Mouse (Mus musculus): ENCODE measurements at regions not wholly inside any gene's neighbourhood (a gene's known extent, or its start where the extent isn't known, plus 50 kb on each side); places are given as distances from the start of the nearest gene placed in this dataset.

DNA sequence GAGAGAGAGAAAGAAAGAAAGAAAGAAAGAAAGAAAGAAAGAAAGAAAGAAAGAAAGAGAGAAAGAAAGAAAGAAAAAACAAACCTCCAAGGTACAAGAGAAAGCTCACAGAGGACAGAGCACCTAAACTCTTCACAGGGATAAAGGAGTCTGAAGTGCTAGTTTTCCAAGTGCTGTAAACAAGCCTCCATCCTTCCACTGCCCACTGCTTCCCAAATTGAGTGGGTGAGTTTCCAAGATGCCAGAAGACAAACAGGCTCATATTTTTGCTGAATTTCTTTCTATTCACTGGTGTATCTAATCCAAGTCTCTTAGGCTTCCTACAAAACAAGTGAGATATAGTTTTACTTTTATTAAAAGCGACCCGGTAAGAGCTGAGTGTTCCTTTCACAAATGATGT, 218.2 kb downstream of the Lmo4 start:
- Histone ChIP-seq H3K36me3 (ENCODE audit: control insufficient read depth, insufficient read depth, low read length) (no peaks in the 10 kb centered on the region), H3K4me1 (ENCODE audit: control insufficient read depth, insufficient read depth, low read length) (no peaks in the 10 kb centered on the region), H3K27ac (replicated peaks; ENCODE audit: insufficient read depth, low read depth, low read length) (no peak overlapping the region), H3K27me3 (ENCODE audit: control insufficient read depth, insufficient read depth, low read length) (no peaks in the 10 kb centered on the region), H3K9ac (ENCODE audit: low read depth, low read length) (no peak overlapping the region), H3K79me2 (ENCODE audit: control insufficient read depth, insufficient read depth, low read length) (no peaks in the 10 kb centered on the region), H3K4me3 (ENCODE audit: insufficient read depth, low read depth, low read length) (no peak overlapping the region)
- TF ChIP-seq CTCF (IDR thresholded peaks at IDR 0.05; ENCODE audit: low read depth, low read length) (no peak), POLR2A (IDR thresholded peaks at IDR 0.05; ENCODE audit: extremely low read depth, insufficient read depth, low read length) (no peak)
- 99% methylated on average over 2 of the region's 2 CpGs for WGBS
- DNase-seq (ENCODE audit: extremely low read depth, low read depth, low spot score), result no peak

DNA sequence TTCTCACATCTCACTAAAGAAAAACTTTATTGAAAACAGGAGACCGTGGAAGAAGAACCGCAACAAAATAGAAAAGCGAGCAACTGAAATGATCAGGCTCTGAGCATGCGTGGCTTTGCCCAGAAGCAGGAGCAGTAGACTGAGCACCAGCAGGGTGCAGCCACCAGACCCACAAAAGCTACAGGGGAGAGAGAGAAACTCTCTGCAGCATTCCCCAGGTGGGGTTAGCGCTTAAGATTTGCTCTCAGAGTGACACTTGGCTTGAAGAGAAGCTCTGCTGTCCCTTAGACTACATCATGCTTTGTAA, 218.9 kb downstream of the Lmo4 start:
- TF ChIP-seq POLR2A (IDR thresholded peaks at IDR 0.05; ENCODE audit: extremely low read depth, insufficient read depth, low read length) (no peak), CTCF (IDR thresholded peaks at IDR 0.05; ENCODE audit: low read depth, low read length) (no peak)
- Histone ChIP-seq H3K4me1 (ENCODE audit: control insufficient read depth, insufficient read depth, low read length) (no peaks in the 10 kb centered on the region), H3K27me3 (ENCODE audit: control insufficient read depth, insufficient read depth, low read length) (no peaks in the 10 kb centered on the region), H3K27ac (replicated peaks; ENCODE audit: insufficient read depth, low read depth, low read length) (no peak overlapping the region), H3K9ac (ENCODE audit: low read depth, low read length) (no peak overlapping the region), H3K4me3 (ENCODE audit: insufficient read depth, low read depth, low read length) (no peak overlapping the region), H3K36me3 (ENCODE audit: control insufficient read depth, insufficient read depth, low read length) (no peaks in the 10 kb centered on the region), H3K79me2 (ENCODE audit: control insufficient read depth, insufficient read depth, low read length) (no peaks in the 10 kb centered on the region)
- no peak for DNase-seq (ENCODE audit: extremely low read depth, low read depth, low spot score)
- WGBS, result 87% methylated on average over 5 of the region's 5 CpGs

DNA sequence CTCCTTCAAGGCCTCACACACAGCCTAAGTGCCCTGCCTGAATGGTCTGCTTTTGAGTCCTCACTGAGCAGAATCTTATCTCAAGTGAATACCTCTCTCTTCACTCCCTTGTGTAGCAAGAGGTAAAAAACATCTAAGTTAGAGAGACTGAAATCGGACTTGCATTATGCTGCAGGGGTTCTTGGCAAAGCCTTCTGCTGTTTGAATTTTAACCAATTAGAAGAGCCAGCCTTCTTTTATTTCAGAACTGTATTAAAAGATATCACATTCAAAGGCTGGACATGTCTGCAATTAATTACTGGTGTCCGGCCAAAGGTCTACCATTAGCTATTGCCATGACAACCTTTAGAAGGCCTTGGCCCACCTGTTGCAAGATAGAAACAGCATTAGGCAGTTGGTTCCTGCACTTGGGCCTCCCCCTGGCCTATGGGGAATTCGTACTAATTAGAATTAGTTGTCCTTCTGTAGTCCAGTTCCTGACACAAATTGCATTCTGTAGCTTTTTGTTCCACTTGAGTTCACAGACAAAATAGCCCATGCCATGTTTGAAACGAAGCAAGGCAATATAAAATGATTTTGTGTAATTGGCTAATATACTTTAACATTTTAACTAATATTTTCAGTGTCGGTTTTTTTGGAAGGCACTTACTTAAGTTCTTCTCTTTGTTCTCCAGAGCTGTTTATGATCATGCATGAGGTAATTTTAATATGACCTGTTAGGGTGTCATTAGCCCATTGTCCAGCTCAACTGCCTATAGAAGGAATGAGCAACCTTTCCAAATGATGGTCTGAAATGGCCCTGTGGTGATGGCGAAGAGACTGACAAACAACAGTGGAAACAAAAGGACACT, 219.4 kb downstream of the Lmo4 start:
- no peak for DNase-seq (ENCODE audit: extremely low read depth, low read depth, low spot score)
- no peaks in the 10 kb centered on the region for H3K4me1 ChIP-seq (ENCODE audit: control insufficient read depth, insufficient read depth, low read length)
- no peak overlapping the region for H3K4me3 ChIP-seq (ENCODE audit: insufficient read depth, low read depth, low read length)
- no peak overlapping the region for H3K27ac ChIP-seq (replicated peaks; ENCODE audit: insufficient read depth, low read depth, low read length)
- H3K9ac ChIP-seq (ENCODE audit: low read depth, low read length), result no peak overlapping the region
- 85% methylated on average over 6 of the region's 6 CpGs for WGBS
- no peaks in the 10 kb centered on the region for H3K79me2 ChIP-seq (ENCODE audit: control insufficient read depth, insufficient read depth, low read length)
- H3K27me3 ChIP-seq (ENCODE audit: control insufficient read depth, insufficient read depth, low read length), result no peaks in the 10 kb centered on the region
- TF ChIP-seq POLR2A (IDR thresholded peaks at IDR 0.05; ENCODE audit: extremely low read depth, insufficient read depth, low read length) (no peak), CTCF (IDR thresholded peaks at IDR 0.05; ENCODE audit: low read depth, low read length) (no peak)
- no peaks in the 10 kb centered on the region for H3K36me3 ChIP-seq (ENCODE audit: control insufficient read depth, insufficient read depth, low read length)

DNA sequence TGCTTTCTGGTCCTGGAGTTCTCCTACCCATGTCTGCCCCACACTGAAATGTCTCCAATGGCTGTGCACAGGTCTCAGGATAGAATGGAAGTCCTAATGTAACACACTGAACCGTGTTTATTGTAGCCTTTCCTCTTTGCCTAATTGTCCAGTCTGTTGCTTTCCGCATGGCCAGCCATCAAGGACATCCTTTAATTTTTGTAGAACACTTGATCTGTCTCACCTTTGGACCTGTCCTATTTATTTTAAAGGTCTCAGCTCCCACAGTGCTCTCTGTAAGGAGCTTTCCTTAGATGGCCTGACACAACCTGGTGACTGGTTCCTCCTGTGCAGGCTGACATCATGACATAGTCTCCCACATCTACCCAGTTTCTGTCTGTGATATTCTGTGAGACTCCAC, 226.3 kb downstream of the Lmo4 start:
- H3K4me1 ChIP-seq (ENCODE audit: control insufficient read depth, insufficient read depth, low read length), result no peaks in the 10 kb centered on the region
- H3K4me3 ChIP-seq (ENCODE audit: insufficient read depth, low read depth, low read length), result no peak overlapping the region
- DNase-seq (ENCODE audit: extremely low read depth, low read depth, low spot score), result no peak
- no peaks in the 10 kb centered on the region for H3K79me2 ChIP-seq (ENCODE audit: control insufficient read depth, insufficient read depth, low read length)
- TF ChIP-seq POLR2A (IDR thresholded peaks at IDR 0.05; ENCODE audit: extremely low read depth, insufficient read depth, low read length), result no peak
- TF ChIP-seq CTCF (IDR thresholded peaks at IDR 0.05; ENCODE audit: low read depth, low read length), result no peak
- no peak overlapping the region for H3K27ac ChIP-seq (replicated peaks; ENCODE audit: insufficient read depth, low read depth, low read length)
- WGBS, result 79% methylated on average over 2 of the region's 2 CpGs
- H3K27me3 ChIP-seq (ENCODE audit: control insufficient read depth, insufficient read depth, low read length), result no peaks in the 10 kb centered on the region
- H3K36me3 ChIP-seq (ENCODE audit: control insufficient read depth, insufficient read depth, low read length), result no peaks in the 10 kb centered on the region
- H3K9ac ChIP-seq (ENCODE audit: low read depth, low read length), result no peak overlapping the region

DNA sequence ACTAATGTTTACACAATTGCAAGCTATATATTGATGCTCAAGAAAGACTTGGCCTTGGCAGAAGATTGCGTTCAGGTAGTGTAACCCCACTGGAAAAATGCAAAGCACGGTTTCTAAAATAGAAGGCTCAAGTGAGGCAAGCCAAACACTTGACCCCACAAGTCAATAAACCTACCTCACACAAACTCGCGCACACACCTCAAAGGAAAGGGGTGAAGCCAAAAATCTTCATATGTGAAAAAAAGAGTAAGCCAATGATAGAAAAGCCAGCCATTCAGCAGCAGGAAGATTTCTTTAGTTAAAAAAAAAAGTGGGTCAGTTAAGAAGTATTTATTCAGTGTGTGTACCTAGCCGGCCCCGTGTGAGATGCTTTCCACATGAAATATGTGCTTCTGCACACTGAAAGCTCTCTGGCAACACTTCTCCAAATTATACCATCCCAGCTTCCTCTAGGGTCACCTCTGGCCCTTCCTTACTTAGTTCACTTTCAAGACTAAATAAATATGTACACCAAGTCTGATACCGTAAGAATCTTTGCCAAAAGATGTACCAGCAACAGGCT, 227.1 kb downstream of the Lmo4 start:
- Histone ChIP-seq H3K4me3 (ENCODE audit: insufficient read depth, low read depth, low read length) (no peak overlapping the region), H3K27ac (replicated peaks; ENCODE audit: insufficient read depth, low read depth, low read length) (no peak overlapping the region)

DNA sequence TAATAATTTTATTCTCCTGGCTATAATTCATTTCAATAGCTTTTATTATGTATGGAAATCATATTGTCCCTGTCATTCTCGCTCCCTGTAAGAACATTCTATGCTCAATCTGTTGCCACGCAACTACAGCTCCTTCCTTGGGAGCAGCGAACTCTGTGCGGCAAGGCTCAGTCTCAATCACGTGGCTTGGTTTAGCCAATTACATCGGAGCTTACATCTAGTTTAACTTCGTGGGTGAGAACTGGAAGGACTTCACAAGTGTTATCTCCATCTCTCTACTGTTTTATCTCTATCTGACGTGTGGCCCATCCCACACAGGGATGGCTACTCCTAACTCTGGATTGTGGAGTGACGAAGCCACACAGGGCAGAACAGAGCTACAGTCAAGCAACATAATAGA, 231.4 kb downstream of the Lmo4 start:
- WGBS, result 78% methylated on average over 9 of the region's 9 CpGs
- H3K27me3 ChIP-seq (ENCODE audit: control insufficient read depth, insufficient read depth, low read length), result no peaks in the 10 kb centered on the region
- no peak for TF ChIP-seq POLR2A (IDR thresholded peaks at IDR 0.05; ENCODE audit: extremely low read depth, insufficient read depth, low read length)
- no peak for TF ChIP-seq CTCF (IDR thresholded peaks at IDR 0.05; ENCODE audit: low read depth, low read length)

More for the DNA sequence above, 227.1 kb downstream of the Lmo4 start:
- H3K79me2 ChIP-seq (ENCODE audit: control insufficient read depth, insufficient read depth, low read length), result no peaks in the 10 kb centered on the region
- H3K4me1 ChIP-seq (ENCODE audit: control insufficient read depth, insufficient read depth, low read length), result no peaks in the 10 kb centered on the region
- H3K36me3 ChIP-seq (ENCODE audit: control insufficient read depth, insufficient read depth, low read length), result no peaks in the 10 kb centered on the region
- no peak for DNase-seq (ENCODE audit: extremely low read depth, low read depth, low spot score)
- no peak for TF ChIP-seq POLR2A (IDR thresholded peaks at IDR 0.05; ENCODE audit: extremely low read depth, insufficient read depth, low read length)
- TF ChIP-seq CTCF (IDR thresholded peaks at IDR 0.05; ENCODE audit: low read depth, low read length), result no peak
- H3K9ac ChIP-seq (ENCODE audit: low read depth, low read length), result no peak overlapping the region
- H3K27me3 ChIP-seq (ENCODE audit: control insufficient read depth, insufficient read depth, low read length), result no peaks in the 10 kb centered on the region
- WGBS, result 73% methylated on average over 7 of the region's 7 CpGs

More for the DNA sequence above, 231.4 kb downstream of the Lmo4 start:
- no peak overlapping the region for H3K9ac ChIP-seq (ENCODE audit: low read depth, low read length)
- no peaks in the 10 kb centered on the region for H3K4me1 ChIP-seq (ENCODE audit: control insufficient read depth, insufficient read depth, low read length)
- H3K27ac ChIP-seq (replicated peaks; ENCODE audit: insufficient read depth, low read depth, low read length), result no peak overlapping the region
- no peak overlapping the region for H3K4me3 ChIP-seq (ENCODE audit: insufficient read depth, low read depth, low read length)
- H3K36me3 ChIP-seq (ENCODE audit: control insufficient read depth, insufficient read depth, low read length), result no peaks in the 10 kb centered on the region
- no peaks in the 10 kb centered on the region for H3K79me2 ChIP-seq (ENCODE audit: control insufficient read depth, insufficient read depth, low read length)
- DNase-seq (ENCODE audit: extremely low read depth, low read depth, low spot score), result no peak

All from liver, adult 2 months (tissue).